Mouse (Mus musculus) MEL (cell line): ENCODE data around the gene Gas1. TPM values are rescaled to one million over a fixed set of nuclear protein-coding genes. Genes with fewer than 3 reads are reported as not detected.

Source experiments
- DNase-seq: peaks from one replicate; pipeline ENCODE4 v3.0.0; 2011; ENCODE audit warnings: low read depth, low spot score
- H3K27ac ChIP-seq: 2 replicates; pipeline ENCODE4 v1.5.1; 2012; ENCODE audit warnings: low read depth, mild to moderate bottlenecking, control low read depth, low read length, moderate library complexity; ENCODE audit not compliant: control insufficient read depth
- H3K27me3 ChIP-seq, 2 experiments: fragments of 150-350 bp in 1 of 2; sonication (generic) in 1 of 2; 2 replicates each; pipeline ENCODE4 v1.6.1; 2012; ENCODE audit warnings: low read length in 2 of 2, mild to moderate bottlenecking in 2 of 2, improper control_type of control experiment in 1 of 2, moderate library complexity in 1 of 2; ENCODE audit not compliant: insufficient read depth in 2 of 2, control insufficient read depth in 1 of 2
- H3K36me3 ChIP-seq, 2 experiments: 2 replicates each; pipeline ENCODE4 v1.6.1; 2012 to 2014; ENCODE audit warnings: low read length in 2 of 2, improper control_type of control experiment in 1 of 2, inconsistent platforms in 1 of 2, mild to moderate bottlenecking in 1 of 2; ENCODE audit not compliant: insufficient read depth in 2 of 2, control insufficient read depth in 1 of 2
- H3K4me1 ChIP-seq, 2 experiments: fragments of 150-350 bp in 1 of 2; sonication (generic) in 1 of 2; 2 replicates each; pipeline ENCODE4 v1.6.1; 2012; ENCODE audit warnings: low read length in 2 of 2, improper control_type of control experiment in 1 of 2, mild to moderate bottlenecking in 1 of 2; ENCODE audit not compliant: insufficient read depth in 2 of 2, control insufficient read depth in 1 of 2
- H3K4me3 ChIP-seq, 2 experiments: fragments of 150-350 bp in 1 of 2; sonication (generic) in 1 of 2; 2 replicates each; pipeline ENCODE4 v1.5.1; 2012; ENCODE audit warnings: low read depth in 2 of 2, low read length in 2 of 2, mild to moderate bottlenecking in 2 of 2, moderate library complexity in 2 of 2, control low read depth in 1 of 2, improper control_type of control experiment in 1 of 2; ENCODE audit not compliant: control insufficient read depth in 1 of 2, insufficient read depth in 1 of 2
- H3K79me2 ChIP-seq: 2 replicates; pipeline ENCODE4 v1.6.1; 2012; ENCODE audit warnings: mild to moderate bottlenecking, low read length, moderate library complexity; ENCODE audit not compliant: control insufficient read depth, poor library complexity, insufficient read depth
- H3K9ac ChIP-seq: 2 replicates; pipeline ENCODE4 v1.6.1; 2012; ENCODE audit warnings: low read depth, mild to moderate bottlenecking, control low read depth, low read length, moderate library complexity; ENCODE audit not compliant: control insufficient read depth, poor library complexity, severe bottlenecking
- H3K9me3 ChIP-seq: fragments of 150-350 bp; sonication (generic); replicated peaks from 2 replicates; pipeline ENCODE4 v1.6.1; 2012; ENCODE audit warnings: mild to moderate bottlenecking, low read length, improper control_type of control experiment, moderate library complexity; ENCODE audit not compliant: insufficient read depth
- CHD2 ChIP-seq: IDR thresholded peaks from 2 replicates; pipeline ENCODE4 v1.6.1; 2011; ENCODE audit warnings: low read length, improper control_type of control experiment
- CTCF ChIP-seq, 3 experiments: IDR thresholded peaks in 2 of 3; conservative IDR thresholded peaks in 1 of 3; 2 replicates each; pipeline ENCODE4 v1.5.1; 2011 to 2012; ENCODE audit warnings: low read length in 3 of 3, low read depth in 2 of 3, mild to moderate bottlenecking in 2 of 3, improper control_type of control experiment in 1 of 3, inconsistent platforms in 1 of 3, mixed read lengths in 1 of 3, moderate library complexity in 1 of 3; ENCODE audit not compliant: control insufficient read depth in 1 of 3, insufficient read depth in 1 of 3, poor library complexity in 1 of 3, severe bottlenecking in 1 of 3
- E2F4 ChIP-seq: IDR thresholded peaks from 2 replicates; pipeline ENCODE4 v1.6.1; 2011; ENCODE audit warnings: low read depth, low read length, improper control_type of control experiment, borderline replicate concordance
- GATA1 ChIP-seq: IDR thresholded peaks from 2 replicates; pipeline ENCODE4 v1.6.1; 2011; ENCODE audit warnings: low read depth, low read length, improper control_type of control experiment
- HCFC1 ChIP-seq: IDR thresholded peaks from 2 replicates; pipeline ENCODE4 v1.6.1; 2012; ENCODE audit warnings: low read depth, mild to moderate bottlenecking, inconsistent platforms, low read length, improper control_type of control experiment, moderate library complexity
- JUND ChIP-seq: IDR thresholded peaks from 2 replicates; pipeline ENCODE4 v1.6.1; 2011; ENCODE audit warnings: low read depth, mild to moderate bottlenecking, improper control_type of control experiment, low read length
- MAFK ChIP-seq: IDR thresholded peaks from 2 replicates; pipeline ENCODE4 v1.6.1; 2011; ENCODE audit warnings: low read depth, mild to moderate bottlenecking, low read length, improper control_type of control experiment, borderline replicate concordance
- MYB ChIP-seq: IDR thresholded peaks from 2 replicates; pipeline ENCODE4 v1.6.1; 2011; ENCODE audit warnings: mild to moderate bottlenecking, low read depth, low read length, improper control_type of control experiment
- NELFE ChIP-seq: IDR thresholded peaks from 2 replicates; pipeline ENCODE4 v1.6.1; 2011; ENCODE audit warnings: low read depth, low read length, improper control_type of control experiment
- NRF1 ChIP-seq: IDR thresholded peaks from 2 replicates; pipeline ENCODE4 v1.6.1; 2014; ENCODE audit warnings: low read depth, mild to moderate bottlenecking, inconsistent platforms, low read length, improper control_type of control experiment, moderate library complexity; ENCODE audit not compliant: poor library complexity, insufficient read depth, severe bottlenecking
- POLR2A ChIP-seq, 2 experiments: IDR thresholded peaks; 2 replicates each; pipeline ENCODE4 v1.6.1; 2011 to 2012; ENCODE audit warnings: low read length in 2 of 2, mild to moderate bottlenecking in 2 of 2, control low read depth in 1 of 2, improper control_type of control experiment in 1 of 2, low read depth in 1 of 2, moderate library complexity in 1 of 2; ENCODE audit not compliant: control insufficient read depth in 1 of 2, insufficient read depth in 1 of 2, poor library complexity in 1 of 2
- POLR2AphosphoS5 ChIP-seq: IDR thresholded peaks from 2 replicates; pipeline ENCODE4 v1.6.1; 2012; ENCODE audit warnings: low read depth, borderline replicate concordance, mild to moderate bottlenecking, inconsistent platforms, low read length, moderate library complexity, mixed read lengths
- RCOR1 ChIP-seq: IDR thresholded peaks from 2 replicates; pipeline ENCODE4 v1.6.1; 2012; ENCODE audit warnings: low read depth, mild to moderate bottlenecking, inconsistent platforms, low read length, improper control_type of control experiment
- SMC3 ChIP-seq: IDR thresholded peaks from 2 replicates; pipeline ENCODE4 v1.6.1; 2011; ENCODE audit warnings: low read depth, low read length, improper control_type of control experiment
- TAL1 ChIP-seq: IDR thresholded peaks from 2 replicates; pipeline ENCODE4 v1.6.1; 2012; ENCODE audit warnings: mild to moderate bottlenecking, inconsistent platforms, low read length, moderate library complexity, mixed read lengths
- TCF12 ChIP-seq: IDR thresholded peaks from 2 replicates; pipeline ENCODE4 v1.6.1; 2014; ENCODE audit warnings: low read depth, mild to moderate bottlenecking, inconsistent platforms, low read length, improper control_type of control experiment, moderate library complexity
- USF2 ChIP-seq, 2 experiments: IDR thresholded peaks; 2 replicates each; pipeline ENCODE4 v1.6.1; 2011 to 2012; ENCODE audit warnings: improper control_type of control experiment in 2 of 2, low read length in 2 of 2, borderline replicate concordance in 1 of 2, inconsistent platforms in 1 of 2, low read depth in 1 of 2, mild to moderate bottlenecking in 1 of 2; ENCODE audit not compliant: insufficient read depth in 1 of 2
- ZKSCAN1 ChIP-seq: IDR thresholded peaks from 2 replicates; pipeline ENCODE4 v1.6.1; 2012; ENCODE audit warnings: low read depth, mild to moderate bottlenecking, inconsistent platforms, low read length, improper control_type of control experiment, moderate library complexity
- polyA plus RNA-seq, 2 experiments: library from polyadenylated mRNA; stranded (reverse) in 1 of 2; unstranded in 1 of 2; fragments of >175 nt in 1 of 2; fragments of >200 nt in 1 of 2; gene quantifications; 2 replicates each; pipeline versions ENCODE4 v1.2.1 to v1.2.4; 2012; ENCODE audit warnings: low replicate concordance in 2 of 2, low read depth in 1 of 2; ENCODE audit not compliant: insufficient read length in 2 of 2, insufficient read depth in 1 of 2, missing spikeins in 1 of 2
- total RNA-seq: library from RNA; depleted of rRNA; stranded (reverse); fragments of 300-350 nt; gene quantifications from 2 replicates; pipeline ENCODE4 v1.2.3, GENCODE M21; 2012

Gas1 gene
- total and polyA plus RNA-seq, 3 experiments: not detected

GRCm38 (mm10) chr13:60189923-60190322 lies 12.8 kb upstream of the Gas1 start:
- TF ChIP-seq E2F4: no peak
- TF ChIP-seq CHD2: no peak
- TF ChIP-seq TCF12: no peak
- no peak for TF ChIP-seq ZKSCAN1
- no peak for TF ChIP-seq TAL1
- Histone ChIP-seq H3K79me2 (no peaks in the 10 kb centered on the region), H3K27ac (no peak overlapping the region), H3K4me1 (no peaks in the 10 kb centered on the region), H3K27me3 (no peaks in the 10 kb centered on the region), H3K4me3 (no peak overlapping the region), H3K36me3 (no peaks in the 10 kb centered on the region), H3K9ac (no peak overlapping the region), H3K9me3 (no peaks in the 10 kb centered on the region)
- DNase-seq: no peak

DNA sequence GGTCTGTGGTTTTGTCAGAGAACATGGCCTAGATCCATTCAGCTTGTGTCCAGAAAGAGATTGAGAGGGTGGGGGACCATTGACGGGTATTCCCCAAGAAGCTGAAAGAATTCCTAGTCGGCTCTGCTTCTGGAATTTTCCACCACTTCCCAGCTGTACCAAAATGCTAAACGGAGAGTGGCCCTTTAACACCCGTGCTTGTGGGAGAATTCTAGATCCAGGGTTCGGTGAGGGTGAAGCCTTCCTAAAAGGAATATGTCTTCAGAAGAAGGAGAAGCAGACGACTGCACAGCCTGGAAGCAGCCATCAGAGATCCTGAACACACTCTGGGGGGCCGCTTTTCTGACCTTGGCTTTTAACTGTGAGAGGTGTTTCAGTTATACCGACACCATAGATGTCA lies 11.8 kb upstream of the Gas1 start:
- no peak for DNase-seq
- H3K4me3 ChIP-seq: no peak overlapping the region
- no peaks in the 10 kb centered on the region for H3K27me3 ChIP-seq
- H3K9ac ChIP-seq: no peak overlapping the region
- H3K36me3 ChIP-seq: no peaks in the 10 kb centered on the region
- no peak overlapping the region for H3K27ac ChIP-seq
- no peaks in the 10 kb centered on the region for H3K4me1 ChIP-seq
- H3K9me3 ChIP-seq: no peaks in the 10 kb centered on the region
- H3K79me2 ChIP-seq: no peaks in the 10 kb centered on the region
- TF ChIP-seq NELFE (no peak), MYB (no peak), ZKSCAN1 (no peak), RCOR1 (no peak), POLR2A (IDR thresholded peaks at IDR 0.05; ENCODE audit: control insufficient read depth in 1 of 2, insufficient read depth in 1 of 2, low read depth in 1 of 2, low read length in 2 of 2, poor library complexity in 1 of 2) (no peak), USF2 (IDR thresholded peaks at IDR 0.05; ENCODE audit: borderline replicate concordance in 1 of 2, insufficient read depth in 1 of 2, low read depth in 1 of 2, low read length in 2 of 2) (no peak), POLR2AphosphoS5 (no peak), CTCF (IDR thresholded peaks at IDR 0.05 in 2 of 3, conservative IDR thresholded peaks at IDR 0.05 in 1 of 3; ENCODE audit: control insufficient read depth in 1 of 3, insufficient read depth in 1 of 3, low read depth in 2 of 3, low read length in 3 of 3, poor library complexity in 1 of 3, severe bottlenecking in 1 of 3) (no peak), JUND (no peak), SMC3 (no peak), CHD2 (no peak), NRF1 (no peak), HCFC1 (no peak), GATA1 (no peak), MAFK (no peak), TCF12 (no peak)
